Mouse (Mus musculus): ENCODE data around the gene Tmem150a. TPM values are rescaled to one million over a fixed set of nuclear protein-coding genes. Genes with fewer than 3 reads are reported as not detected.
A peak's percentile ranks its signal among the peaks of the same experiment; 100 is the strongest.

Gene Tmem150a
- polyA plus RNA-seq, 1 experiment from 2014 or later: 14.7 TPM

DNA sequence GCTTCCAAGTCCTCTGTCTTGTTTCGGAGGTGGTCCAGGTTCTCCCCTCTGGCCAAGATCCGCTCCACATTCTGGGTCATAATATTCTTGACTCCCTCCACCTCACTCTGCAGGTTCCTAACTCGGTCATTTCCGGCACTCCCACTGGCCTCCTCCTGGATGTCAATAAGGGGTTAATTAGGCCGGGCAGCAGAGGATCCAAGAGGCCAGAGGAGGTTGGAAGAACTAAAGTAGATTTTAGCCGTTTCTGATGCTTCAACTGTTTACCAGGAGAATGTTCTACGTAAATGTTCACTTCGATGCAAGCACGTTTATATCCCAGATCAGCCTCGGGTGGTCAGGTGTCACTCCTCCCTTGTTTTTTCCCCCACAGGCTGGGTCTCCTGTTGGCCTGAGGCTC lies 33.0 kb downstream of the Tmem150a start:
- Histone ChIP-seq H3K4me2 (replicated peaks) (no peak overlapping the region), H3K9ac (no peak overlapping the region), H3K9me3 (replicated peaks) (no peaks in the 10 kb centered on the region), H3K27me3 (no peaks in the 10 kb centered on the region), H3K36me3 (peaks cover 26% of the 10 kb centered on the region), H3K4me3 (replicated peaks) (no peak overlapping the region), H3K27ac (replicated peaks) (no peak overlapping the region), H3K4me1 (peaks cover 38% of the 10 kb centered on the region)
- 66% methylated on average over 10 of the region's 10 CpGs for WGBS
- no peak for ATAC-seq (ENCODE audit: insufficient number of reproducible peaks, low FRiP score, low TSS enrichment, low read depth)

DNA sequence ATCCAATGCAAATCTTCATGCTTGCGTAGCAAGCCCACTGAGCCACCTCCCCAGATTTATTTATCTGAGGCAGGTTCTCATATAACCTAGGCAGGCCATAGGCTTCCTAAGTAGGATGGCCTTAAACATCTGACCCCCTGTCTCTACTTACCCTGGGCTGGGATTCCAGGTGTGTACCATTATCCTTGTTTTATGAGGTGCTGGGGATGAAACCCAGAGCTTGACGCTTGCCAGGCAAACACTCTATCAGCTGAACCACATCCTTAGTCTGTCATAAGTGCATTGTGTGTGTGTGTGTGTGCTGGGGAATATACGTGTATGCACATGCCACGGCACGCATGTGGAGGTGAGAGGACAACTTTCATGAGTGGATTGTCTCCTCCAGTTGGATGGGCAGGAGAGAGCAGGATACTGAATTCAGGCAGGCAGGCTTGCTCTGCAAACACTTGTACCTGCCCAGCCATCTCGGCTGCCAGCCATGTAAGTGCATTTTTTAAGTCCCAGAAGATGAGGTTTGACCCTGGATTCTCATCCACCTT lies 33.6 kb downstream of the Tmem150a start:
- Histone ChIP-seq H3K4me1 (peaks cover 38% of the 10 kb centered on the region), H3K9ac (no peak overlapping the region), H3K36me3 (peaks cover 26% of the 10 kb centered on the region), H3K27ac (replicated peaks) (peak overlapping the region; percentile 96; the same call in 1 of the 2 replicates), H3K9me3 (replicated peaks) (no peaks in the 10 kb centered on the region), H3K4me2 (replicated peaks) (peak overlapping the region; percentile 73), H3K4me3 (replicated peaks) (peak overlapping the region; percentile 62), H3K27me3 (no peaks in the 10 kb centered on the region)
- ATAC-seq (ENCODE audit: insufficient number of reproducible peaks, low FRiP score, low TSS enrichment, low read depth): no peak
- 79% methylated on average over 6 of the region's 6 CpGs for WGBS

DNA sequence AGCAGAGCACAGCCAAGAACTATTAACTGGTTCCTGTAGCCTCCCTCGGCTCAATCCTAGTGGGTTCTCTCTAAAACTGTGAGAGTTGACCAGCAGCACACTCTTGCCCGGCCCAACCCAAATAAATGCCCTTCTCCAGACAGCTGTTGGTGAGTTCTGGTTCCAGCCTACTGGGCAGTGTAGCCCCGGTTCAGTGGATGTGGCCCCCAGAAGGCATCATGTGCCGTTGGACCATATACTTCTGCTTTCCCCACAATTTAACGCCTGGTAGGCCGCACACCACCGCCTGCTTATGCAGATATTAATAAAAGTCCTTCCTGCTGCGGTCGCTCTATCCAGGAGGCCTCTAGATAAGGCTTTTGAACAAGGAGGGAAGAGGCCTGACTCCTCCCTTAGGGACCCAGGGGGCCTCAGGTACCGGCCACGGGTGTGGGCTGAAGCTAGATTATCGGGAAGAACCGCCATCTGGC lies 34.3 kb downstream of the Tmem150a start:
- Histone ChIP-seq H3K9me3 (replicated peaks) (no peaks in the 10 kb centered on the region), H3K9ac (peak overlapping the region; percentile 65), H3K4me2 (replicated peaks) (peak overlapping the region; percentile 73), H3K27me3 (no peaks in the 10 kb centered on the region), H3K27ac (replicated peaks) (peak overlapping the region; percentile 96), H3K36me3 (peaks cover 25% of the 10 kb centered on the region), H3K4me1 (peaks cover 38% of the 10 kb centered on the region), H3K4me3 (replicated peaks) (peak overlapping the region; percentile 62)
- 20% methylated on average over 13 of the region's 13 CpGs for WGBS
- no peak for ATAC-seq (ENCODE audit: insufficient number of reproducible peaks, low FRiP score, low TSS enrichment, low read depth)

- Histone ChIP-seq H3K4me2 (replicated peaks) (peak within 1 kb of the TSS; percentile 73), H3K4me3 (replicated peaks) (peak within 1 kb of the TSS; percentile 62), H3K27ac (replicated peaks) (peak within 1 kb of the TSS; percentile 96), H3K27me3 (no peaks in the 10 kb centered on the region), H3K4me1 (peaks cover 38% of the 10 kb centered on the region), H3K9ac (peak within 1 kb of the TSS; percentile 65), H3K36me3 (peaks cover 18% of the 10 kb centered on the region), H3K9me3 (replicated peaks) (no peaks in the 10 kb centered on the region)
- 2% methylated on average over 33 of the region's 33 CpGs for WGBS
- peak; percentile 75 for ATAC-seq (ENCODE audit: insufficient number of reproducible peaks, low FRiP score, low TSS enrichment, low read depth)
Measured at GRCm38 (mm10) chr6:72389941-72390771, 34.9 kb downstream of the Tmem150a start, which contains the start of gene Vamp8. Gene Vamp8, minus strand, starts transcription at chr6:72390703.

- peak overlapping the region; percentile 96 for H3K27ac ChIP-seq (replicated peaks)
- H3K9me3 ChIP-seq (replicated peaks): no peaks in the 10 kb centered on the region
- H3K27me3 ChIP-seq: no peaks in the 10 kb centered on the region
- peak overlapping the region; percentile 65; the same call in 1 of the 2 replicates for H3K9ac ChIP-seq
- peak overlapping the region; percentile 62 for H3K4me3 ChIP-seq (replicated peaks)
- 0 out of 2 replicates have a peak, but pooled peaks have one; percentile 9 for ATAC-seq (ENCODE audit: insufficient number of reproducible peaks, low FRiP score, low TSS enrichment, low read depth)
- WGBS: 18% methylated on average over 12 of the region's 12 CpGs
- peaks cover 12% of the 10 kb centered on the region for H3K36me3 ChIP-seq
- peaks cover 38% of the 10 kb centered on the region for H3K4me1 ChIP-seq
- peak overlapping the region; percentile 73 for H3K4me2 ChIP-seq (replicated peaks)
Measured at GRCm38 (mm10) chr6:72390795-72391521, 35.7 kb downstream of the Tmem150a start.

DNA sequence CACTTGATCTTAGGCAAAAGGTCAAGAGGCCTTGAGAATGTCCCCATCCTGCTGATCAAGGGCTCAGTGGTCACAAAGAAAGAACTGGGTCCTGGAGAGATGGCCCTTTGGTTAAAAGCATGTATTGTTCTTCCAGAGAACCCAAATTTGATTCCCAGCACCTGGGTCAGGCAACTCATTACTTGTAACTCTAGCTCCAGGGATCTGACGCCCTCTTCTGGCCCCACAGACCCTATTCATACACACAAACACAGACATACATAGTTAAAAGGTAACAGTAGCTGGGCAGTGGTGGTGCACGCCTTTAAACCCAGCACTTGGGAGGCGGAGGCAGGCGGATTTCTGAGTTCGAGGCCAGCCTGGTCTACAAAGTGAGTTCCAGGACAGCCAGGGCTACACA lies 37.1 kb downstream of the Tmem150a start:
- WGBS: 89% methylated on average over 5 of the region's 5 CpGs
- ATAC-seq (ENCODE audit: insufficient number of reproducible peaks, low FRiP score, low TSS enrichment, low read depth): no peak

GRCm38 (mm10) chr6:72396837-72397251 lies 41.6 kb downstream of the Tmem150a start:
- Histone ChIP-seq H3K27ac (replicated peaks) (no peak overlapping the region), H3K4me2 (replicated peaks) (no peak overlapping the region)
- WGBS: 78% methylated on average over 10 of the region's 10 CpGs

More for the DNA sequence above, 37.1 kb downstream of the Tmem150a start:
- Histone ChIP-seq H3K9ac (no peak overlapping the region), H3K27ac (replicated peaks) (no peak overlapping the region), H3K27me3 (no peaks in the 10 kb centered on the region), H3K9me3 (replicated peaks) (no peaks in the 10 kb centered on the region), H3K4me1 (peaks cover 38% of the 10 kb centered on the region), H3K4me3 (replicated peaks) (no peak overlapping the region), H3K36me3 (0 out of 2 replicates have a peak, but pooled peaks cover 6% of the 10 kb centered on the region), H3K4me2 (replicated peaks) (no peak overlapping the region)

GRCm38 (mm10) chr6:72399967-72400366 lies 44.7 kb downstream of the Tmem150a start:
- Histone ChIP-seq H3K4me3 (replicated peaks) (no peak overlapping the region), H3K9ac (no peak overlapping the region), H3K27me3 (no peaks in the 10 kb centered on the region), H3K4me2 (replicated peaks) (no peak overlapping the region), H3K4me1 (no peaks in the 10 kb centered on the region), H3K36me3 (no peaks in the 10 kb centered on the region), H3K27ac (replicated peaks) (no peak overlapping the region), H3K9me3 (replicated peaks) (no peaks in the 10 kb centered on the region)
- WGBS: 66% methylated on average over 2 of the region's 2 CpGs
- ATAC-seq (ENCODE audit: insufficient number of reproducible peaks, low FRiP score, low TSS enrichment, low read depth): no peak

More at GRCm38 (mm10) chr6:72396837-72397251, 41.6 kb downstream of the Tmem150a start:
- Histone ChIP-seq H3K9ac (no peak overlapping the region), H3K36me3 (no peaks in the 10 kb centered on the region), H3K4me1 (no peaks in the 10 kb centered on the region), H3K9me3 (replicated peaks) (no peaks in the 10 kb centered on the region), H3K4me3 (replicated peaks) (no peak overlapping the region), H3K27me3 (no peaks in the 10 kb centered on the region)
- no peak for ATAC-seq (ENCODE audit: insufficient number of reproducible peaks, low FRiP score, low TSS enrichment, low read depth)

GRCm38 (mm10) chr6:72401875-72402274 lies 46.6 kb downstream of the Tmem150a start:
- no peaks in the 10 kb centered on the region for H3K36me3 ChIP-seq
- no peaks in the 10 kb centered on the region for H3K9me3 ChIP-seq (replicated peaks)
- no peaks in the 10 kb centered on the region for H3K27me3 ChIP-seq
- H3K4me2 ChIP-seq (replicated peaks): no peak overlapping the region
- H3K4me1 ChIP-seq: no peaks in the 10 kb centered on the region
- no peak for ATAC-seq (ENCODE audit: insufficient number of reproducible peaks, low FRiP score, low TSS enrichment, low read depth)
- no peak overlapping the region for H3K4me3 ChIP-seq (replicated peaks)
- H3K9ac ChIP-seq: no peak overlapping the region
- 19% methylated on average over 7 of the region's 7 CpGs for WGBS
- H3K27ac ChIP-seq (replicated peaks): no peak overlapping the region

GRCm38 (mm10) chr6:72405356-72405755 lies 50.1 kb downstream of the Tmem150a start:
- H3K36me3 ChIP-seq: no peaks in the 10 kb centered on the region
- ATAC-seq (ENCODE audit: insufficient number of reproducible peaks, low FRiP score, low TSS enrichment, low read depth): no peak
- H3K27me3 ChIP-seq: no peaks in the 10 kb centered on the region
- H3K4me2 ChIP-seq (replicated peaks): no peak overlapping the region
- 63% methylated on average over 7 of the region's 7 CpGs for WGBS
- H3K4me3 ChIP-seq (replicated peaks): no peak overlapping the region
- H3K9me3 ChIP-seq (replicated peaks): no peaks in the 10 kb centered on the region
- H3K27ac ChIP-seq (replicated peaks): no peak overlapping the region
- no peak overlapping the region for H3K9ac ChIP-seq
- no peaks in the 10 kb centered on the region for H3K4me1 ChIP-seq

- 3% methylated on average over 5 of the region's 5 CpGs for WGBS
- ATAC-seq (ENCODE audit: insufficient number of reproducible peaks, low FRiP score, low TSS enrichment, low read depth): 0 out of 2 replicates have a peak, but pooled peaks have one; percentile 39
- no peak overlapping the region for H3K27ac ChIP-seq (replicated peaks)
Measured at GRCm38 (mm10) chr6:72407119-72407518, 51.9 kb downstream of the Tmem150a start.

More at GRCm38 (mm10) chr6:72407119-72407518, 51.9 kb downstream of the Tmem150a start:
- Histone ChIP-seq H3K4me2 (replicated peaks) (no peak overlapping the region), H3K9me3 (replicated peaks) (no peaks in the 10 kb centered on the region), H3K9ac (no peak overlapping the region), H3K36me3 (no peaks in the 10 kb centered on the region), H3K27me3 (no peaks in the 10 kb centered on the region), H3K4me3 (replicated peaks) (no peak overlapping the region), H3K4me1 (no peaks in the 10 kb centered on the region)
